Mouse (Mus musculus): ENCODE data around the gene Tsc2.

DNA sequence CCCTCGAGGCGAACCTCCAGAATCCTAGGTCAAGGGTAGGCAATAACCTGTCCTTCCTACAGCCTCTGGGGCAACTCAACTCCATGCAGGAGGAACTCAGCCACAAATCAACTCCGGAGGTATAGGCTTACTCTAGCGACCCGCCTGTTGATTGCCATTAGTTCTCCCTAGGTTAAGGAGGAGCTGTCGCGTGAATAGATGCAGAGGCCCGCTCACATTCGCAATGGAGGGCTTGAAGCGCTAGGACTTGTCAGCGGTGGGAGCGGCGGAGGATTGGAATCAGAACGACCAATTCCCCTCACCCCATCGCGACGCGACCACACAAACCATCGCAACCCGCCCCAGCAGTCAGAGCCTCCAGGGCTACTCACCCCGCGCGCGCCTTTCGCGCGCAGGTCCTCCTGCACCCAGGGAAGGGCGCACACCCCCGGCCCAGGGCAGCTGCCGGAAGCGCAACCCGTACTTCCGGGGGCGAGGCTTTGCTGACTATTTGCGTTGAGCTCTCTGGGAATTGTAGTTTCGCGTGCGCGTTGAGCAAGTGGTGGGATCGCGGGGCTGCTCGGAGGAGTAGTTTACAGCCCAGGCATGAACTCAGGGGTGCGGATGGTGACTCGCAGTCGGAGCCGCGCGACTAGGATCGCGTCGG is at the start of gene Tsc2, which contains the start of gene Nthl1:
- TF ChIP-seq EP300 (IDR thresholded peaks at IDR 0.05; ENCODE audit: insufficient read depth, low read depth, low read length) (no peak), CTCF (IDR thresholded peaks at IDR 0.05; ENCODE audit: low read depth, low read length) (no peak)

Data from ES-Bruce4 (cell line).